ENCODE assay signal across 16 mouse cellular contexts in genomic region chr8:127792611-127793010, GRCm38 (mm10).
"Had no signal": no experiment of that assay in that cellular context is flagged by ENCODE, and none has a peak within 500 bp of the region (broad histone marks: within the 10 kb centered on the region; RNA-seq: fewer than 3 reads in every experiment).

No protein-coding gene starts in this region.

- H3K27me3 ChIP-seq: neural tube, embryonic 13.5 days; neural tube, embryonic 15.5 days; stomach, embryonic 15.5 days had no signal

- H3K4me2 ChIP-seq: neural tube, embryonic 13.5 days; neural tube, embryonic 15.5 days; stomach, embryonic 15.5 days had no signal

- H3K27ac ChIP-seq: neural tube, embryonic 13.5 days; neural tube, embryonic 15.5 days; stomach, embryonic 15.5 days; stomach, postnatal 0 days had no signal

- DNase-seq: retina, postnatal 1 day; right cerebral cortex, adult 18-20 months; right cerebral cortex, postnatal 14 days; right cerebral cortex, postnatal 25 days; right cerebral cortex, postnatal 4 days; spleen, adult 18-20 months; thymus, adult 18-20 months; thymus, adult 2 months; thymus, postnatal 14 days; thymus, postnatal 25 days; thymus, postnatal 36 days; thymus, postnatal 4 days had no signal

- H3K9ac ChIP-seq: neural tube, embryonic 13.5 days; neural tube, embryonic 15.5 days; stomach, embryonic 15.5 days had no signal

- H3K4me3 ChIP-seq: neural tube, embryonic 13.5 days; neural tube, embryonic 15.5 days; stomach, embryonic 15.5 days had no signal

- H3K36me3 ChIP-seq: neural tube, embryonic 13.5 days; neural tube, embryonic 15.5 days; stomach, embryonic 15.5 days had no signal

- H3K4me1 ChIP-seq: neural tube, embryonic 13.5 days; neural tube, embryonic 15.5 days; stomach, embryonic 15.5 days had no signal

- H3K9me3 ChIP-seq: neural tube, embryonic 13.5 days; neural tube, embryonic 15.5 days; stomach, embryonic 15.5 days had no signal
